Mouse (Mus musculus): ENCODE data around the gene Olfr435.

DNA sequence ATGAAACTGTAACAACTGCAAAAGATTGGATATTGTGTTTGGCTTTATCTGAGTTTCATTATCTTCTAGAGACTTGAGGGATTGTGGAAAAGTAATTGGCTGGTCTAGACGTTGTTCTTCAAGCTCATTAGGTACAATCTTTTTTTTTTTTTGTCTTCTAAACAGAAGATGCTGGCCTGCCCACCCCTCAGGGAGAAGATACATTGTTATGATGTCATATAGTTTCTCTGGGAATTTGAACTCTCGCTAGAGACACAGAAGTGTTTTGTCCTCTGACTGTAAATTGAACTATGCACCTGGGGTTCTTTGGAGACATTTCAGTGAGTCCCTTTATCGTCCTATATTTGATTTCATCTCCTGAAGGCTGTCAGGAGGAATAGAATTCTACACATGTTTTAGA, 34.0 kb upstream of the Olfr435 start, which contains the start of gene Olfr437:
- TF ChIP-seq POLR2A (IDR thresholded peaks at IDR 0.05; ENCODE audit: borderline replicate concordance, extremely low read depth, low read depth, low read length) (no peak), CTCF (IDR thresholded peaks at IDR 0.05; ENCODE audit: insufficient read depth, low read length) (no peak)

All from lung, adult 2 months (tissue).